Mouse (Mus musculus): ENCODE measurements around the gene Fezf1. TPM values are rescaled to one million over a fixed set of nuclear protein-coding genes. Genes with fewer than 3 reads are reported as not detected.

Gene Fezf1
- polyA plus RNA-seq, 1 experiment from 2014 or later, result 15.2 TPM

DNA sequence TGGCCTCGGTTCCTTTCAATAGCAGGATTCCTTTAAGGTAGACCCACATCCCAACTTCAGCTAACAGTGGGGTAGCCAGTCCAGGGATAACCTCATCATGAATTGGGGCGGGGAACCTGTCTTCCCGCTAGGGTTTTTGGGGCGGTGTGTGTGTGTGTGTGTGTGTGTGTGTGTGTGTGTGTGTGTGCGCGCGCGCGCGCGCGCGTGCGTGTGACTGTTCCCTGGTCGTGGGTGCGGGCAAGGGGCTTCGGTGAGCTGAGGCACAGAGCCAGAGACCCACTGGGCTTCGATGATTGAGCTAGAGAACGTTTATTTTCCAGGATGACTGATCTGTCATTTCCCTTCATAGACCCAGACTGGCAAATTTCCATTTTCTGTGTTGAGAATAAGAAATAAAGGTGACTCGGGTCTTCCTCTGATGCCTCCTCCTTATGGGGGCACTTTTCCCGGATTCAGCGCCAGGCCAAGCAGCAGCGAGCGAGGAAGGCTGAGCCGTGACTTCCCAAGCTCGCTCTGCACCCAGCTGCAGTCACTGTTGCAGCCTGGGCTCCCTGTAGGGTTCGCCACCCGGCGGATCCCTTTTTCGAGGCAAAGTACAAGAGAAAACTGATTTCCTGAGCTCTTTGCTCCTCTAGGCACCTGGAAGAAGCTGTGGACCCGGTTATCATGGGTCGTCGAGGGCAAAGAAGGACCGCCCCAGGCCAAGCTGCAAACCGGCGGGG, 12.0 kb upstream of the Fezf1 start:
- Histone ChIP-seq H3K9me3 (ENCODE audit: control insufficient read depth, low read length) (no peaks in the 10 kb centered on the region), H3K4me2 (ENCODE audit: low read length) (peak overlapping the region; percentile 35), H3K27ac (ENCODE audit: low read length) (no peak overlapping the region), H3K27me3 (replicated peaks; ENCODE audit: control insufficient read depth, insufficient read depth, low read length) (peaks cover 65% of the 10 kb centered on the region), H3K36me3 (ENCODE audit: control insufficient read depth, insufficient read depth) (no peaks in the 10 kb centered on the region), H3K4me1 (replicated peaks; ENCODE audit: control insufficient read depth, insufficient read depth, low read length) (peaks cover 8% of the 10 kb centered on the region), H3K9ac (replicated peaks; ENCODE audit: low read depth, low read length) (no peak overlapping the region), H3K4me3 (replicated peaks; ENCODE audit: low read length) (peak overlapping the region; percentile 17; the same call in 1 of the 2 replicates)
- 5% methylated on average over 34 of the region's 36 CpGs for WGBS
- peak; percentile 62; the same call in 1 of the 2 replicates for ATAC-seq

DNA sequence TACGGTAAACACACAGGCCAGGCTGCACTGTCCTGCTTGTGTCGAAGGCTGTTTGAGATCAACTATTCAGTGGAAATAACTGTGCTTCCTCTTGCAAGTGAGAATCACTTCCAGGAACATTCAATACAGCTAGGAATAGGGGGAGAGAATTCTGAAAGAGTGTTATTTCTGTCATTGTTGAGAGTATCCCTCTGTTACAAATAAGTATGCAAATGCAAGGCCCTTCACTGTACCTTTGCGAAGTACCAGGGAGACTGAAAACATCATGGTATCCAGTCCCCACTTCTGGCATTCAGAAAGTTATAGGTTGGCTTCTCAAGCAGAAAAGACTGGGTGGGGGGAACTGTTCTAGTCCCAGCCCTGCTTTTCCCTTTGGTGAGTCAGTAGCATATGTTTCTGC, 9.8 kb upstream of the Fezf1 start:
- Histone ChIP-seq H3K27ac (ENCODE audit: low read length) (no peak overlapping the region), H3K4me2 (ENCODE audit: low read length) (no peak overlapping the region), H3K4me3 (replicated peaks; ENCODE audit: low read length) (no peak overlapping the region), H3K27me3 (replicated peaks; ENCODE audit: control insufficient read depth, insufficient read depth, low read length) (peaks cover 72% of the 10 kb centered on the region), H3K9ac (replicated peaks; ENCODE audit: low read depth, low read length) (no peak overlapping the region), H3K36me3 (ENCODE audit: control insufficient read depth, insufficient read depth) (no peaks in the 10 kb centered on the region), H3K4me1 (replicated peaks; ENCODE audit: control insufficient read depth, insufficient read depth, low read length) (peaks cover 14% of the 10 kb centered on the region), H3K9me3 (ENCODE audit: control insufficient read depth, low read length) (no peaks in the 10 kb centered on the region)
- 72% methylated on average over 3 of the region's 3 CpGs for WGBS
- ATAC-seq, result no peak

DNA sequence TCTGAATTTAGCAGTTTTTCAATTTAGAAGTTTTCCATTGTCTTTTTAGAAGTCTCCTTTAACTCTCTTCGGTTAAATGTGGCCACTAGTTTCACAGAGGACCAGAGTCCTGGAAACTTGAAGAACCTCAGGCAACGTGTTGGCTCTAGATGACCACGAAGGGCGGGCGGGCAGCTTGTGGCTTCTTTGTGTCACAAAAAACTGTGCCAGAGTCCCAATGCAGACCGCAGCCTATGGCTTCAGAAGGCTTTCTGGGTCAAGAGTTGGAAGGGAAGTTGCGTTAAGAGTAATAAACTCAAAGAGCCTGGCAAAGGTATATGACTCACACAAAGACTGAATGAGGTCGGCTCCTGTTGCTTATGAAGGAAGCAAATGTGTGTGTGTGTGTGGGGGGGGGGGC, 7.0 kb upstream of the Fezf1 start:
- no peak overlapping the region for H3K9ac ChIP-seq (replicated peaks; ENCODE audit: low read depth, low read length)
- no peak for ATAC-seq
- 42% methylated on average over 8 of the region's 8 CpGs for WGBS
- no peaks in the 10 kb centered on the region for H3K36me3 ChIP-seq (ENCODE audit: control insufficient read depth, insufficient read depth)
- no peak overlapping the region for H3K4me3 ChIP-seq (replicated peaks; ENCODE audit: low read length)
- no peak overlapping the region for H3K27ac ChIP-seq (ENCODE audit: low read length)
- peaks cover 73% of the 10 kb centered on the region for H3K27me3 ChIP-seq (replicated peaks; ENCODE audit: control insufficient read depth, insufficient read depth, low read length)
- H3K9me3 ChIP-seq (ENCODE audit: control insufficient read depth, low read length), result no peaks in the 10 kb centered on the region
- H3K4me1 ChIP-seq (replicated peaks; ENCODE audit: control insufficient read depth, insufficient read depth, low read length), result peaks cover 9% of the 10 kb centered on the region
- H3K4me2 ChIP-seq (ENCODE audit: low read length), result no peak overlapping the region

DNA sequence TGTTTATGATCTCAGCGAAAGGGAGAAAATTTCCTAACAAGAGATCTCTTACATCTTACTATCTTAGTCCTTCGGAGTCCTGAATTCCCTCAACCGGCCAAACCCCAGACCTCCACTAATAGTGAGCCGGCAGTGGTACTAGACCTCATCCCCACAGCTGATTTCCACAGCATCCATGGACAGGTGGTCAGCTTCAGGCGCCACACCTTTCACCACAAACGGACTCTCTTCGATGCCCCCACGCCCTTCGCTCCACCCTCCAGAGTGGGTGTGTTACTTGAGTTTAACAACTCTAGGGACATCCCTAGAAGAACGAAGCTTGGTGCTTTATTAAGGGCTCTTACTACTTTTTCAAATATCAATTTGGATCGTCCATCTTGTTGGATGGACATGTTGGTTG, 6.5 kb upstream of the Fezf1 start:
- Histone ChIP-seq H3K27me3 (replicated peaks; ENCODE audit: control insufficient read depth, insufficient read depth, low read length) (peaks cover 73% of the 10 kb centered on the region), H3K36me3 (ENCODE audit: control insufficient read depth, insufficient read depth) (no peaks in the 10 kb centered on the region), H3K9me3 (ENCODE audit: control insufficient read depth, low read length) (no peaks in the 10 kb centered on the region), H3K4me2 (ENCODE audit: low read length) (no peak overlapping the region), H3K4me3 (replicated peaks; ENCODE audit: low read length) (no peak overlapping the region), H3K27ac (ENCODE audit: low read length) (no peak overlapping the region), H3K4me1 (replicated peaks; ENCODE audit: control insufficient read depth, insufficient read depth, low read length) (peaks cover 6% of the 10 kb centered on the region), H3K9ac (replicated peaks; ENCODE audit: low read depth, low read length) (no peak overlapping the region)
- WGBS, result 37% methylated on average over 11 of the region's 11 CpGs
- no peak for ATAC-seq

DNA sequence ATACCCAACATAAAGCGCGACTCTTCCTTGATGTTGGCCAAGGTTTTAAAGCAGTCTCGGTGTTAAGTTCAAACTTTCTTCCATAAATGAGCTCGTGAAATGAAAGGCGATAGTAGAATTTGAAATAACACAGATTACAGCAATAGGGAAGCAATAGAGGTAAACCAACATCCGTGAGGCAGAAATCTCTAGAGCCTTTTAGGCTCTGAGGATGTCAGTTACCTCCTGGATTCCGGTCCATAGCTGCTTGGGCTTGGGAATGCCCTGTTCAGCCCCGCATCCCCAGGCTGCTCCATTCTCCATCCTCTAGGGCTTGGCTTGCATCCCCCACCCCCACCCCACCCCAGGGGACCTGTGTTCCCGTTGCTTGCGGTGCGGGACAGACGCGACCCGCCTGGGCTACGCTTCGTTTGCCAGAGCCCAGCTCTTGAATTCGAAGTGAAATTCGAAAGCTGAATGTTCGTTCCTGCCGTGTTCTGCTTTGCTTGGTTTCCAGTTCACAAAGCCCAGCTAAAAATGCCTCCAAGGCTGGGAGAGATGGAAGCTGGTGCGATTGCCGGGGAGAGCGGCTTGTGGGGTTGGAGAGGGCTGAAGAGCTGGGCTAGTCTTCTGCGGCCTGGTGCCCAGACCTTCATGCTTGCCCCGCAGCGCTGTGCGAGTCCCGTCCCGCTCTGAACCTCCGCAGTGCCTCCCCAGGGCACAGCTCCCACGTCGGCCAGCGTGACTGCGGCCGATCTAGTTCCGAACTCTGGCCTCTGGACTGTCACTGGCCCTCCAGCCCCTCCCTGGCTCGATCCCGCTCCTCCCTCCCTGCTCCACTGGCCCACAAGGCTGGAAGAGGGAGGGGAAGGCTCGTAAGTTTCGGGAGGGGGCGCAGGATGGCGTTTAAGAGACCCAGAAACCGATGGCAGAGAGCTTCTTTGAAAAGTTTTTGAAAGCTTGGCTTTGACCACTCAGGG, 5.5 kb upstream of the Fezf1 start:
- 0 out of 2 replicates have a peak overlapping the region, but pooled peaks have one; percentile 0 for H3K4me2 ChIP-seq (ENCODE audit: low read length)

DNA sequence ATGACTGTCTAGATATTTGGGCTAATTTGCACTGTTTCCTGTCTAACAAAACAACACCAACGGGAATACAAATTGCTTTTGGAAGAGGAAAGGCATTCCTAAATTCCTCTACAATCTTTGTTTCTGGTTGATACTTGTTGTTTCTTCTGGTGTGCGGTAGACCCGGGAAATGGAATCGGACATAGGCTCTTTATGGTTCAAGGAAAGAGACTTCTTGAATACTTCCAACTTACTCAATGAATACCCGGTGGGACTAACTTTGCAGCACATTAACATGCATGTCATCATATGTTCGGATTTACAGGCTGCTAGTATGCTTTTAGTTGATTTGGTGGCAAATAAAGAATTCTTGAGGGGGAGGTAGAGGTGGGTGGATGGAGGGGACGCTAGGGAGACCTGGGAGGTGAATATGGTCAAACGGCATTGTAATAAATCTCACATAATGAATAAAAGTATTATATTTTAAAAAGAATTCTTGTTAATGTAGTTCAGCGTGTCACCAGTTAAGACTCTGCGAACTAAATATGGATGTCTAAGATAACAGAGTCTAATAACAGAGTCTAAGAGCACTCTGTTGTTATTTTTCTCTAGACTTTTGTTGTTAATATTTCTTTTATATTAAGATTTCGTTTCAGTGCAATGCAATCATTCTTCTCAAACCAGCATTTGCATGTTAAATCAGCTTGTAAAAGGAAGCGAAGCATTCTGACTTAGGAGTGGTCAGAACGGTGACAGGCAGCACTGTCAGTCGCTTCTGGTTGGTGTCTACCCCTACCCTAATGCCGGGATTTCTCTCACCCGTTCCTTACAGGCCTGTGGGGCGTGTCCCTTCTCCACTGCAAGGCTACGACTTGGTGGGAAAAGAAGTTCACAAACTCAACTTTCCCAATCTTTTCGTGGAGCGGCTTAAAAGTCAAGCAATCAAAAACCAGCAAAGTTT, 4.3 kb upstream of the Fezf1 start:
- no peak overlapping the region for H3K27ac ChIP-seq (ENCODE audit: low read length)
- peaks cover 69% of the 10 kb centered on the region for H3K27me3 ChIP-seq (replicated peaks; ENCODE audit: control insufficient read depth, insufficient read depth, low read length)
- no peak for ATAC-seq
- no peak overlapping the region for H3K4me3 ChIP-seq (replicated peaks; ENCODE audit: low read length)
- no peaks in the 10 kb centered on the region for H3K36me3 ChIP-seq (ENCODE audit: control insufficient read depth, insufficient read depth)
- no peak overlapping the region for H3K9ac ChIP-seq (replicated peaks; ENCODE audit: low read depth, low read length)
- H3K4me1 ChIP-seq (replicated peaks; ENCODE audit: control insufficient read depth, insufficient read depth, low read length), result peaks cover 23% of the 10 kb centered on the region
- WGBS, result 11% methylated on average over 20 of the region's 20 CpGs
- no peak overlapping the region for H3K4me2 ChIP-seq (ENCODE audit: low read length)
- H3K9me3 ChIP-seq (ENCODE audit: control insufficient read depth, low read length), result no peaks in the 10 kb centered on the region

More for the DNA sequence above, 5.5 kb upstream of the Fezf1 start:
- ATAC-seq, result peak; percentile 21; the same call in 1 of the 2 replicates
- Histone ChIP-seq H3K27ac (ENCODE audit: low read length) (no peak overlapping the region), H3K9ac (replicated peaks; ENCODE audit: low read depth, low read length) (no peak overlapping the region), H3K4me1 (replicated peaks; ENCODE audit: control insufficient read depth, insufficient read depth, low read length) (peaks cover 16% of the 10 kb centered on the region), H3K36me3 (ENCODE audit: control insufficient read depth, insufficient read depth) (no peaks in the 10 kb centered on the region), H3K9me3 (ENCODE audit: control insufficient read depth, low read length) (no peaks in the 10 kb centered on the region), H3K27me3 (replicated peaks; ENCODE audit: control insufficient read depth, insufficient read depth, low read length) (peaks cover 70% of the 10 kb centered on the region), H3K4me3 (replicated peaks; ENCODE audit: low read length) (no peak overlapping the region)
- WGBS, result 3% methylated on average over 43 of the region's 43 CpGs

DNA sequence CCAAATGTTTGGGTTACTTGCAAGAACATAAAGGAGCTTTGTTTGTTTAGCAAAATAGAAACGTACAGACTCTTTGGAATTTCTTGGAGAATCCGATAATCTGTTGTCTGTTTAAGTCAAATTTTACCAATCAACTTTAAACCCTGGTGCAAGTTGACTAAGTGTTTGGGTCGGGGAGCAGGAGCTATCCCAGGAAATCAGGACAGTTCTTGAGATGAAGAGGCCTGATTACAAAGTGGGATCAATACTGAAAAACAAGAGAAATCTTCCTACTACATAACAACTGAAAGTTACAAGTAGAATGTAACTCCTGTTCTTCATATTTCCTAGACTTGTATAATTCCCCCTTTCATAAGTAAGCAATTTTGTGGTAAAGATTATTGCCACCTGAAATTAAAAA, 3.3 kb upstream of the Fezf1 start:
- H3K36me3 ChIP-seq (ENCODE audit: control insufficient read depth, insufficient read depth), result no peaks in the 10 kb centered on the region
- H3K27ac ChIP-seq (ENCODE audit: low read length), result no peak overlapping the region
- no peak for ATAC-seq
- H3K9ac ChIP-seq (replicated peaks; ENCODE audit: low read depth, low read length), result no peak overlapping the region
- 31% methylated on average over 3 of the region's 3 CpGs for WGBS
- H3K9me3 ChIP-seq (ENCODE audit: control insufficient read depth, low read length), result no peaks in the 10 kb centered on the region
- peaks cover 26% of the 10 kb centered on the region for H3K4me1 ChIP-seq (replicated peaks; ENCODE audit: control insufficient read depth, insufficient read depth, low read length)
- H3K27me3 ChIP-seq (replicated peaks; ENCODE audit: control insufficient read depth, insufficient read depth, low read length), result peaks cover 72% of the 10 kb centered on the region
- no peak overlapping the region for H3K4me2 ChIP-seq (ENCODE audit: low read length)
- no peak overlapping the region for H3K4me3 ChIP-seq (replicated peaks; ENCODE audit: low read length)

DNA sequence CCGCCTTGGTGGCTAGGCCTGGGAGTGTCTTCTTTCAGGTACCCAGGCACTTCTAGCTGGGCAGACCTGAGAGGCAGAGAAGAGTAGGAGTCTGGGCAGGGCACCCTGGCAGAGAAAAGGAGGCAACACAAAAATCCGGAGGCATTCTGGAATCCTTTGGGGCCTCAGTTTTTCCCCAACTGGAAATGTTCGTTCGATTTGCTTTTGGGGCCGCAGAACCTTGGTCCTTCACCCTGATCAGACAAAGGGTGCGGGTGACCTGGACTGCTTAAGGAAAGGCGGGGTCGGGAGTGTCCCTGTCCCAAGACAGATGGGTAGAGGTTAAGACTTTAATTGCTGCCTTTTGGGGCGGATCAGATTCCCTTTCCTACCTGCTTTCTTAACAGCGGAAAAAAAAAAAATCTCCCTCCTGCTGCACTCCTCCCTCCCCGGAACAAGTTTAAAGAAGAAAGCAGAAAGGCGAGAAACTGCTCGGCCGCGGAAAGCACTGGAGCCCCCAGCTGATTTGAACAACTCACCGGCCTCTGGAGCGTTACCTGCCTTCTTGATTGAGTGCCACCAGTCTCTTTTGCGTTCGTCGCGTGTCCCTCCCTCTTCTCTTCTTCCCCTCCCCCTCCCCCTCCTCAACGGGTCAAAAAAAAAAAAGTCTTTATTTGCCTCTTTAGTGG, 2.3 kb upstream of the Fezf1 start:
- peaks cover 26% of the 10 kb centered on the region for H3K4me1 ChIP-seq (replicated peaks; ENCODE audit: control insufficient read depth, insufficient read depth, low read length)
- H3K27ac ChIP-seq (ENCODE audit: low read length), result no peak overlapping the region
- WGBS, result 3% methylated on average over 22 of the region's 22 CpGs
- peaks cover 66% of the 10 kb centered on the region for H3K27me3 ChIP-seq (replicated peaks; ENCODE audit: control insufficient read depth, insufficient read depth, low read length)
- no peak for ATAC-seq
- no peaks in the 10 kb centered on the region for H3K9me3 ChIP-seq (ENCODE audit: control insufficient read depth, low read length)
- H3K9ac ChIP-seq (replicated peaks; ENCODE audit: low read depth, low read length), result no peak overlapping the region
- H3K36me3 ChIP-seq (ENCODE audit: control insufficient read depth, insufficient read depth), result no peaks in the 10 kb centered on the region
- no peak overlapping the region for H3K4me2 ChIP-seq (ENCODE audit: low read length)
- H3K4me3 ChIP-seq (replicated peaks; ENCODE audit: low read length), result no peak overlapping the region

All from forebrain, embryonic 16.5 days (tissue).